Mouse (Mus musculus) liver, adult 2 months (tissue): Measurements from ENCODE around the gene Gm37419. TPM values are rescaled to one million over a fixed set of nuclear protein-coding genes. Genes with fewer than 3 reads are reported as not detected.

Experiments
- DNase-seq: peaks from one replicate; pipeline ENCODE4 v3.0.0-alpha.2; 2011; ENCODE audit warnings: low read depth, low spot score; ENCODE audit errors: extremely low read depth
- H3K27ac ChIP-seq: fragments of 200-500 bp; replicated peaks from 2 replicates; pipeline ENCODE4 v1.5.1; 2012; ENCODE audit warnings: low read depth, mild to moderate bottlenecking, control low read depth, inconsistent platforms, low read length; ENCODE audit not compliant: insufficient read depth
- H3K27me3 ChIP-seq: fragments of 200-500 bp; 2 replicates; pipeline ENCODE4 v1.6.1; 2012; ENCODE audit warnings: mild to moderate bottlenecking, moderate library complexity, low read length, inconsistent platforms; ENCODE audit not compliant: control insufficient read depth, insufficient read depth
- H3K36me3 ChIP-seq: fragments of 200-500 bp; 2 replicates; pipeline ENCODE4 v1.6.1; 2012; ENCODE audit warnings: low read length, inconsistent platforms; ENCODE audit not compliant: control insufficient read depth, insufficient read depth
- H3K4me1 ChIP-seq: fragments of 200-500 bp; 2 replicates; pipeline ENCODE4 v1.6.1; 2011; ENCODE audit warnings: low read length; ENCODE audit not compliant: control insufficient read depth, insufficient read depth
- H3K4me3 ChIP-seq: fragments of 200-500 bp; 2 replicates; pipeline ENCODE4 v1.5.1; 2011; ENCODE audit warnings: low read depth, mild to moderate bottlenecking, control low read depth, low read length, moderate library complexity; ENCODE audit not compliant: insufficient read depth
- H3K79me2 ChIP-seq: fragments of 200-500 bp; 2 replicates; pipeline ENCODE4 v1.6.1; 2012; ENCODE audit warnings: inconsistent platforms, mild to moderate bottlenecking, low read length, moderate library complexity; ENCODE audit not compliant: control insufficient read depth, insufficient read depth
- H3K9ac ChIP-seq: fragments of 200-500 bp; 2 replicates; pipeline ENCODE4 v1.6.1; 2012; ENCODE audit warnings: low read depth, mild to moderate bottlenecking, control low read depth, inconsistent platforms, low read length
- CTCF ChIP-seq: fragments of 200-500 bp; IDR thresholded peaks from 2 replicates; pipeline ENCODE4 v1.5.1; 2011; ENCODE audit warnings: low read depth, low read length, control low read depth
- POLR2A ChIP-seq: fragments of 200-500 bp; IDR thresholded peaks from 2 replicates; pipeline ENCODE4 v1.6.1; 2011; ENCODE audit warnings: low read length, control low read depth; ENCODE audit not compliant: insufficient read depth; ENCODE audit errors: extremely low read depth
- WGBS: fragments of 180-500 bp; shearing (Covaris S2); methylation state at CpG from one replicate; pipeline ENCODE4 v1.1.7; 2018; 5-methylcytosine and 5-hydroxymethylcytosine counted together
- polyA plus RNA-seq: library from polyadenylated mRNA; depleted of rRNA; stranded (reverse); fragments of >200 nt; gene quantifications from 2 replicates; pipeline ENCODE4 v1.2.3, GENCODE M21; 2012
- total RNA-seq: library from RNA; depleted of rRNA; stranded (reverse); fragments of >200 nt; gene quantifications from 2 replicates; pipeline ENCODE4 v1.2.3, GENCODE M21; 2014

The Gm37419 gene
- total and polyA plus RNA-seq, 2 experiments, result not detected

- Histone ChIP-seq H3K9ac (peak overlapping the region; percentile 83), H3K36me3 (no peaks in the 10 kb centered on the region), H3K79me2 (peaks cover 8% of the 10 kb centered on the region; the same call in 1 of the 2 replicates), H3K4me3 (peak overlapping the region; percentile 80), H3K27ac (peak overlapping the region; percentile 97), H3K27me3 (no peaks in the 10 kb centered on the region), H3K4me1 (peaks cover 10% of the 10 kb centered on the region)
- under 1% methylated on average over 22 of the region's 22 CpGs for whole genome bisulfite sequencing
- peak; percentile 80 for DNase-seq
- TF ChIP-seq CTCF (peak; percentile 6; the same call in 1 of the 2 replicates), POLR2A (peak; percentile 80)
Observed at GRCm38 (mm10) chr16:23984760-23985466, 3.4 kb upstream of the Gm37419 start.

- TF ChIP-seq POLR2A (no peak), CTCF (peak; percentile 49; the same call in 1 of the 2 replicates)
- H3K27me3 ChIP-seq, result no peaks in the 10 kb centered on the region
- no peaks in the 10 kb centered on the region for H3K36me3 ChIP-seq
- peaks cover 9% of the 10 kb centered on the region; the same call in 1 of the 2 replicates for H3K79me2 ChIP-seq
- H3K27ac ChIP-seq, result peak overlapping the region; percentile 75
- peak; percentile 65 for DNase-seq
- H3K4me3 ChIP-seq, result no peak overlapping the region; the same call in 1 of the 2 replicates
- WGBS, result 3% methylated on average over 6 of the region's 6 CpGs
- peaks cover 8% of the 10 kb centered on the region for H3K4me1 ChIP-seq
- H3K9ac ChIP-seq, result peak overlapping the region; percentile 56
Observed at GRCm38 (mm10) chr16:23985467-23985861, 2.8 kb upstream of the Gm37419 start.

- Histone ChIP-seq H3K36me3 (no peaks in the 10 kb centered on the region), H3K4me1 (peaks cover 4% of the 10 kb centered on the region), H3K4me3 (peak overlapping the region; percentile 85), H3K27ac (peak overlapping the region; percentile 100), H3K9ac (peak overlapping the region; percentile 99), H3K27me3 (no peaks in the 10 kb centered on the region), H3K79me2 (peaks cover 9% of the 10 kb centered on the region; the same call in 1 of the 2 replicates)
- DNase-seq, result peak; percentile 86
- WGBS, result 10% methylated on average over 3 of the region's 3 CpGs
- TF ChIP-seq CTCF (no peak), POLR2A (0 out of 2 replicates have a peak, but pooled peaks have one; percentile 25)
Observed at GRCm38 (mm10) chr16:23986176-23986575, 2.1 kb upstream of the Gm37419 start.

- DNase-seq, result no peak
- no peaks in the 10 kb centered on the region for H3K27me3 ChIP-seq
Observed at GRCm38 (mm10) chr16:23986871-23987270, 1.4 kb upstream of the Gm37419 start.

GRCm38 (mm10) chr16:23987341-23988156, 733 bp upstream of the Gm37419 start:
- TF ChIP-seq CTCF (no peak), POLR2A (0 out of 2 replicates have a peak, but pooled peaks have one; percentile 17)
- Histone ChIP-seq H3K36me3 (no peaks in the 10 kb centered on the region), H3K79me2 (peaks cover 9% of the 10 kb centered on the region; the same call in 1 of the 2 replicates), H3K27ac (peak overlapping the region; percentile 100), H3K27me3 (no peaks in the 10 kb centered on the region), H3K9ac (peak overlapping the region; percentile 99), H3K4me3 (peak overlapping the region; percentile 85), H3K4me1 (peaks cover 3% of the 10 kb centered on the region; the same call in 1 of the 2 replicates)
- under 1% methylated on average over 64 of the region's 64 CpGs for WGBS
- no peak for DNase-seq

More at GRCm38 (mm10) chr16:23986871-23987270, 1.4 kb upstream of the Gm37419 start:
- Histone ChIP-seq H3K4me3 (peak overlapping the region; percentile 85), H3K36me3 (no peaks in the 10 kb centered on the region), H3K79me2 (peaks cover 9% of the 10 kb centered on the region; the same call in 1 of the 2 replicates), H3K4me1 (peaks cover 3% of the 10 kb centered on the region), H3K9ac (peak overlapping the region; percentile 99), H3K27ac (peak overlapping the region; percentile 100)
- under 1% methylated on average over 17 of the region's 17 CpGs for WGBS
- TF ChIP-seq CTCF (no peak), POLR2A (peak; percentile 43; the same call in 1 of the 2 replicates)
